Mouse (Mus musculus): ENCODE results near the gene Tyw3.

The Tyw3 gene

GRCm38 (mm10) chr3:154565437-154565836 is 31.5 kb downstream of the Tyw3 start:
- in situ Hi-C loops (cut with MseI, MboI) = no loop called here

- in situ Hi-C loops (cut with MseI, MboI) = no loop called here
Measured at GRCm38 (mm10) chr3:154562192-154562591, 34.7 kb downstream of the Tyw3 start.

- in situ Hi-C loops (cut with MseI, MboI) = no loop called here
Measured at GRCm38 (mm10) chr3:154551035-154551411, 45.9 kb downstream of the Tyw3 start.

GRCm38 (mm10) chr3:154550326-154551034 is 46.4 kb downstream of the Tyw3 start:
- in situ Hi-C loops (cut with MseI, MboI) = no loop called here

GRCm38 (mm10) chr3:154548868-154549301 is 48.0 kb downstream of the Tyw3 start:
- in situ Hi-C loops (cut with MseI, MboI) = no loop called here

- in situ Hi-C loops (cut with MseI, MboI) = no loop called here
Measured at GRCm38 (mm10) chr3:154547549-154548426, 49.1 kb downstream of the Tyw3 start.

- in situ Hi-C loops (cut with MseI, MboI) = no loop called here
Measured at GRCm38 (mm10) chr3:154546234-154546633, 50.7 kb downstream of the Tyw3 start.

GRCm38 (mm10) chr3:154540086-154540911 is 56.6 kb downstream of the Tyw3 start:
- in situ Hi-C loops (cut with MseI, MboI) = no loop called here

- in situ Hi-C loops (cut with MseI, MboI) = no loop called here
Measured at GRCm38 (mm10) chr3:154536134-154536533, 60.8 kb downstream of the Tyw3 start.

GRCm38 (mm10) chr3:154533246-154533645 is 63.7 kb downstream of the Tyw3 start:
- in situ Hi-C loops (cut with MseI, MboI) = no loop called here

GRCm38 (mm10) chr3:154528973-154529372 is 67.9 kb downstream of the Tyw3 start:
- in situ Hi-C loops (cut with MseI, MboI) = no loop called here

GRCm38 (mm10) chr3:154526610-154527009 is 70.3 kb downstream of the Tyw3 start:
- in situ Hi-C loops (cut with MseI, MboI) = no loop called here
